Mouse (Mus musculus) spleen, adult 2 months (tissue): ENCODE data around the gene Fga.

Experiments used
- CTCF ChIP-seq: fragments of 200-500 bp; IDR thresholded peaks from 2 replicates; pipeline ENCODE4 v1.5.1; 2011; ENCODE audit warnings: mild to moderate bottlenecking, inconsistent platforms; ENCODE audit not compliant: insufficient read depth, insufficient read length, insufficient replicate concordance; ENCODE audit errors: extremely low read depth
- POLR2A ChIP-seq: fragments of 200-500 bp; IDR thresholded peaks from 2 replicates; pipeline ENCODE4 v1.6.1; 2011; ENCODE audit warnings: low read depth, low read length, inconsistent platforms

- TF ChIP-seq CTCF = no peak
- no peak for TF ChIP-seq POLR2A
Measured at GRCm38 (mm10) chr3:83070231-83070630, 44.4 kb downstream of the Fga start.
